Mouse (Mus musculus) testis, postnatal 10 days (tissue): ENCODE results near the gene Plekha5.
A peak's percentile ranks its signal among the peaks of the same experiment; 100 is the strongest.

Experiments
- DNase-seq: peaks from one replicate; pipeline ENCODE4 v3.0.0; 2021; ENCODE audit warnings: low spot score

Gene Plekha5

DNA sequence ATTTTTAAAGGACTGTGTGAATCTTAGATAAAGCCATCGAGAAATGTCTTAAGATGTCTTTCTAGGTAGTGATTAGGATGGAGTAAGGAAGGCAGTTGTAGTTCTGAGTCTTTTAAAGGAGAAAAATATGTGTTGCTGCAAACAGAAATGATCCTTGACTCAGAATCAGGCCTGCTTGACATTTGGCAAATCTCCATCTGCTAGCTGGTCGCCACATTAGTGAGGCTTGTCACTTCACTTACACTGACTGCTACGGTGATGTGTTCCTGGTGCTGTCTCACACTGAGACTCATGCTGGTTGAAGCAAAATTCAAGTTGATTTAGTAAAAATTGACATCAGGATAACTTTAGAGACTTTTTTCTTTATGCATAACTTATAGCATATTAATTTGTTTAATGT, 32.0 kb downstream of the Plekha5 start:
- no peak for DNase-seq

DNA sequence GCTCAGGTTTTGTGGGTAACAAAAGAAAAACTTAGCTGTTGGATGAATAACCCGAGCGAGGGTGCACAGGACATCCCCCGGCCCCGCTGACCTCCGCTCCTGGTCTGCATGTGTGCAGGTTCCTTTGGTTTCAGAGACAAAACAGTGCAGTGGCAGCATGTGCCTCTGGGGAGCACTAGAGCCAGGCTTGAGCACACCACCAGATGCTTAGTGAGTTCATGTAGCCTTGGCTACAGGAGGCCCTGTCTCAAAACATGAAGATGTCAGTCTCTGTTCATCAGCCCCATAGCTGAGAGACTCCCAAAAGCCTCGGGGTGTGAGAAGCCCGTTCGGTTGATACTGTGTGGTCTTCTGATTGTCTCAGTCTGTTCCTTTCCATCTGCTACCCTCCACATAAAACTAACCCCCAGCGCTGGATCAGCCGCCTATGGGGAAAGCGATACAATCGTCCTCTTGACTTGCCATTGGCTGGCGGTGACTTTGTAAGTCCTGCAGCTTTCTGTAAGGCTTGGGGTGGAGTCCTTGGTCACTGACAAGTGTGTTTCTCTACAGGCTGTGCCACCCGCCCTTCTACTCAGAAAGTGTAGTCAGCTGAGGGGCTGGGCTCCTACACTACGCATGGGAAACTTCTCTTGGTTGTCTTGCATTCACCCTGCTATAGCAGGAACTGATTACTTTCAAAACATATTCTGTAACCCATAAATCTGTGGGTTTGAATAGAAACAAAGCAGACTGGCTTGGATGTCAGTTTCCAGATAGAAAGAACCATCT, 32.7 kb downstream of the Plekha5 start:
- DNase-seq = no peak

DNA sequence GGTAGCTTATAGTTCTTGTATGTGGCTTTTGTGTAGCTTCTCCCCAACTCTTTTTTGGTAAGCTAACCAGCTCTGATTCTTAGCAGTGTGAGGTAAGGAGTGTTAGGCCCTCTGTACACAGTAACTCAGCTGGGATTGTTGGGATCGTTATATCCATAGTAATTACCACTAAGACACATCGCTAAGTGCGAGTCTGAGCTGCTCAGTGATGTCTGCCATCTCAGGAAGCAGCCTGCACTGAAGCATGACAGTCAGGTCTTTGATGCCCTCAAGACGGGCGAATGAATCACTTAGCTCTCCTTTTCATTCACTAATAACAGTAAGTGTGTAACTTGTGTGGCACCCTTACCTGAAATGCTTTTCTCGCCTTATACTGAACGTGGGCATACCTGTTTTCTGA, 36.5 kb downstream of the Plekha5 start:
- no peak for DNase-seq

DNA sequence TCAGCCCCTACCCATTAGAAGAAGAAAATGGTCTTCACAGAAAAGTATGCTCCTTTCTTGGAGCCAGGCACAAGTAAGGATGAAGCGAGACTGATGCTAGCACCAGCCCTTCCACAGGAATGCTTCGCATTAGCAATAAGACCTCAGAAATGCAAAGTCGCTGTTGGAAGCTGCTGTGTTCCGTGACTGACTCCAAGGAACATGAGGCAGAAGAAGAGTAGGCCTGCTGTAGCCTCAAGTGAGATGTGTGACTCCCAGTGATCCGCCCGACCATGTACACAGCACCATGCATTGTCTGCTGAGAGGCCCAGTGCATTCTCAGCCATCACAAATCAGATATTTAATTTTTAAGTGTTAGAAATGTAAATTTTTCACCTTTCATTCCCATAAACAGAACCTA, 41.0 kb downstream of the Plekha5 start:
- DNase-seq = no peak

DNA sequence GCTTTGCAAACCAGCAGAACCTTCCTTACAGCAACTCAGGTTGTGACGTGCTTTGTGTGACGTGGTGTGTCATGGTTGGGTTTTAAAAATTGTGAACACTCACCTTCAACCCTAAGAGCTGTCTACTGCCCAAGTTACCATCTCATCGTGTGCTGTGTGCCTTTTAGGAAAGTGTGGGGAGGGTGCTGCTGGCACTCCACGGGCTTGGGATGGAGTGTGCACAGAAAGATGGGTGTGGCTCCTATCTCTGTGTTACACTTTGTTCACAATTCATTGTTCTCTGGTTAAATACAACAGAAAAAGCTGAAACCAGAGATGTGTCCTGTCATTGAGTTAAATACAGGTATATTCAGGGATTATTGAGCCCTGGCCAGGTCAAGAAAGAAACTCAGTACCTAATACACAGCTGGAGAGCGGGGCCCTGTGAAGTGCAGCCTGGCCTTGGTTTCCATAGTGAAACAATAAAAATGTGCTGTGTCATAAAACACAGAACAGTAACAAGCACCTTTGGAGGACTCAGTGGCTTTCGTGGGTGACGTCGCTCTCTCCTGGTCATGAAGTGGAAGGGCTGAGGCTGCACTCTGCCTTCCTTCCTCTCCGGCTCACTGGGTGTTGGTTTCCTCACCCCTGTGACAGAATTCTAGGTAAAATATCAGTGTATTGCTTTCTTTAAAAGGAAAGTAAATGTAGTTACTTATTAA, 42.2 kb downstream of the Plekha5 start:
- DNase-seq = no peak

DNA sequence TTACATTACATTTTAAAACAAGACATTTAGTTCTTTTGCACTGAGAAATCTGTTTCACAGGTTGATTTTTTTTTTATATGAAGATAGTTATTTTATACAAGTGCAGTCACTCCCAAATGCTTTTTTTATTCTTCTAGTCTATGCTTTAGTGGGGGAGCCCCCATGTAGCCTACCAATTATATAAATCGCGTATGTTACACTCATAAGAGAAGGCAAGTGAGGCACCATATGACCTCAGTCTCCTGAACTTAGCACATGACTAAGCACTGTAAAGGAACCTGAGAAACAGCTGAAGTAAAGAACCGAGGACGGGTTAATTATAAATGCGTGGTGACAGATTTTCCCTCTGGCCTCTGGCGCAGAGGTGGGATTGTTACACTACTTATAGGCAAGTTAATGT, 43.0 kb downstream of the Plekha5 start:
- DNase-seq = no peak

DNA sequence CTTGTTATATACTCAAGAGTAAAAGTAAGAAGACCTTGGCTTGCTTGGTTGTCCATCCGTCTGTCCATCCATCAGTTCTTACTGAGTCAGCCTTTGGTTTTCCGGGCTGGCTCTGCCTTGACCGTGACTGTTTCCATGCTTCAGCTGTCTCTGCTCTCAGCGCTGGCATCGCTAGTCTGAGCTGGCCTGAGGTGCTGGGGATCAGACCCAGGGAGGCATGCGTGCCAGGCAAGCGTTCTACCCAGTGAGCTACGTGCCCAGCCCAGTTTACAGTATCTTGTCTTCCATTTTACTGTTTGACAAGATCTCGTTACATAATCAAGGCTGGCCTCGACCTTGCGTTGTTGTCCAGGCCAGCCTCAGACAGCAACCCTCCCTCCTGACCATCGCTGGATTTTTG, 44.0 kb downstream of the Plekha5 start:
- DNase-seq = no peak

DNA sequence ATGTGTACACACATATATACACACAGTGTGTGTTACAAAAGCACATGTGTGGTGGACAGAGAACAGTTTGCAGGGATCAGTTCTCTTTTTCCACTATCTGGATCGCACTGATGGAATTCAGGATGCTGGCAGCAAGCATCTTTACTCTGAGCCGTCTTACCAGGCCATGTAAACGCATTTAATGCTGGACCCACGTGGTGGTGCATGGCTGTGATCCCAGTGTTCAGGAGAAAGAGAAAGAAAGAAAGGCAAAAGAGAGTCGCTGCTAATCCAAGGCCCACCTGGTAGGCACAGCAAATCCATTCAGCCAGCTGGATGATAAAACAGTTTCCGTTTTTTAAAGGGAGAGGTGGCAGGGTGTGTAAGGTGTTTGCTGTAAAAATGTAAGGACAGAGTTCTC, 45.9 kb downstream of the Plekha5 start:
- DNase-seq = no peak

DNA sequence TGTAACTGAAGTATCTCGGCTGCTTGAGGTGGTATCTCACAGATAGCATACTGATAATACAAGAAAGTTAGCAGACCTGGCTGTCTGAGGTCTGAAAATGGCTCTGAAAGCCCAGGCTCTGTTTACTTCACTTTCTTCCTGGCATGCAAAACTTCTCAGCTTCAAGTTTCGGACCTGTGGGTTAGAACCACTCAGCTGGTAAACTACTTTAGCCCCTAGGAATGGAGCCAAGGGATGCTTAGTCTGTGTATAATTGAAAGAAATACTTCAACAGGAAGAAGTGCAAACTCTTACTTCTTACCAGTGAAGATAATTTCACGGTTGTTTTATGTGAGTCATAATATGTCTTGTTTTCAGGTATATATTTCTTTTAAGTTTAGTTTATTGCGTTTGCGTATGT, 47.9 kb downstream of the Plekha5 start:
- DNase-seq = no peak

DNA sequence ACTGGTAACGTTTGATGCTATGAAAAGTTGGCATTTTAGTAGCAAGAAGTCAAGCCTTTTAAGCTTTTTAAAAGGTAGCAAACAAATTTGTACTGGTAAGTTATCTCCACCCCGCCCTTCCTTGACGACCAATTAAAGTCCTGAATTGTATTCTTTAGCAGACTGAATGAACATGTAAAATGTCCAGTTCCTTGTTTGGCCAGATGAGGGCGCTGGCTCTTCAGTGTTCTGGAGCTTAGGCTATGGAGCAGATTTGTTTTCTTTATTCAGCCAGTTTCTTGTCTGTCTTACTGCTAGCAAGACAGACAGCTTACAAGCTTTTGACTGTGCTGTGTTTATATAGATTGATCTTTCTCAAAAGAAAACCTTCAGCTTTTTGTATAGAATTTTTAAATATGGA, 48.5 kb downstream of the Plekha5 start:
- peak; percentile 76 for DNase-seq

DNA sequence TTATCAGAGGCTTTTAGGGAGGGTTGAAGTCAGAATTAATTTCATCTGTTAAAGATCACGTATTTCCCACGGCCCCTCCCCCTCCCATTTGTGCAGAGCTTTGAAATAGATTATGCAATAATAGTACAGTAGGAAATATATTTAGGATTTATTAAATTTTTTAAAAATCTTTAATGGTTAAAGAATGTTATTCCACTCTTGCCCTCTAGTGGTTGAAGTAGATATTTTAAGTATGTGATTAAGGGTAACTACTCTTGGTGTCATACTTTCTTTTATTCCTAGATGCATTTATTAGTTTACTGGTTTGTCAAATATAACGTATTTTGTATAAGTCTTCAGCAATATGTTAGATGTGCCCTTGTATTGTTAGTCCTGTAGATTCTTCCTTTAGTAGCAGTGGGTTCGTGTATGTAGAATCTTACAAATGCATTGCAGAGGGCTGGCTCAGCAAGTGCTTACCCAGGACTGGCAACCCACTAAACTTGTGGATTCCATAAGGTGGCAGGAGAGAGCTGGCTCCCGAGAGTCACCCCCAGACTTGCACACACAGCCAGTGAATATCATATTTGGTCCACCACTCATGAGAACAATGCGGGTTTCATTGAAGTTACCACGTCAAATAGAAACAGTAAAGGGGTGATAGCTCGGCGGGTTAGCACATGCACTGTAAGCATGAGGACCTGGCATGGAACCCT, 51.7 kb downstream of the Plekha5 start:
- DNase-seq = no peak

DNA sequence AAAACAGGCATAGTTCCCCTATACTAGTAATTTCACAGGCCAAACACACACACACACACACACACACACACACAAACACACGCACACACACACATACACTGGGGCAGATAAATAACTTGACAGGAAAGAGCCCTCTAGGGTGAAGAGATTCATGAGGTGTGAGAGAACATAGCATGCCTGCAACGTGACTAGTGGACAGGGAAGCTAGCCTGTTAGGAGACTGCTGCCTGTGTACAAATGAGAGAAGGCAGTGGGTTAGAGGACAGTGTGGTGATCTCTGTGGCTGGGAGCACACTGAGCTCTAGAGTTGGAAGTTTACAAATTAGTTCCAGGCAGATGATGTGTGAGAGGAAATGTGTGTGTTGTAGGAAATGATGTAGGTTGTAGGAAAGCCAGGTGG, 53.1 kb downstream of the Plekha5 start:
- DNase-seq = no peak

DNA sequence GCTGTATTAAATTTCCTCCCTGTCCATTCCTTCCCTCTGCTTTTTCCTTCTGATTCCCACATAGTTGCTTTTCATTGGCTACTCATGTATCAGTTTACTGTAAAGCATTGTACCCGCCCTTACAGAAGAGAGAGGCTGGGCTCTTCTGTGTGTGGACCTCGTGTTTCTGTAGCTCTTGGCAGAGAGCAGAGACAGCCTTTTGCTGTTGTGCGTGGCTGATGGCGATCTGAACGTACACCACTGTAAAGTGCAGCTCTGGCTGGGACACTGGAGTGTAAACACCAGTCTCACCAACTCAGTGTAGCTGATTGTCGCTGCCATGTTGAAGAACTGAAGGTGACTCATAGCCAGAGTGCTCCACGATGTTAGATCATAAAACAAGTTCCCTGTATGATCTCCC, 54.2 kb downstream of the Plekha5 start:
- no peak for DNase-seq

DNA sequence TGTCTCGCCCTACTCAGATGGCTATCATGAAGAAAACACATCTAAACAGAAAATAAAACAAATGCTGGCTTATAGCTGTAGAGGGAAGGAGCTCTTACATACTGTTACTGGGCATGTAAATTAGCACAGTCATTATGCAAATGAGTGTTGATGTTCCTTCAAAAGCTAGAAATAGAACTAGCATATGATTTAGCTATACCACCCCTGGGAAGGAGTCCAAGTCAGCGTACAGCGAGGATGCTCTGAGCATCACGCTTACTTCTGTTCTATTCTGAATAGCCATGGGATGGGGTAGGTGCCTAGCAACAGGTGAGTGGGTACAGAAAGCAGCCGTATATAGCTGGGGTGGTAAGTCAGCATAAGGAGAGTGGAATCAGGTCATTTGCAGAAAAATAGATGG, 55.1 kb downstream of the Plekha5 start:
- DNase-seq = no peak

DNA sequence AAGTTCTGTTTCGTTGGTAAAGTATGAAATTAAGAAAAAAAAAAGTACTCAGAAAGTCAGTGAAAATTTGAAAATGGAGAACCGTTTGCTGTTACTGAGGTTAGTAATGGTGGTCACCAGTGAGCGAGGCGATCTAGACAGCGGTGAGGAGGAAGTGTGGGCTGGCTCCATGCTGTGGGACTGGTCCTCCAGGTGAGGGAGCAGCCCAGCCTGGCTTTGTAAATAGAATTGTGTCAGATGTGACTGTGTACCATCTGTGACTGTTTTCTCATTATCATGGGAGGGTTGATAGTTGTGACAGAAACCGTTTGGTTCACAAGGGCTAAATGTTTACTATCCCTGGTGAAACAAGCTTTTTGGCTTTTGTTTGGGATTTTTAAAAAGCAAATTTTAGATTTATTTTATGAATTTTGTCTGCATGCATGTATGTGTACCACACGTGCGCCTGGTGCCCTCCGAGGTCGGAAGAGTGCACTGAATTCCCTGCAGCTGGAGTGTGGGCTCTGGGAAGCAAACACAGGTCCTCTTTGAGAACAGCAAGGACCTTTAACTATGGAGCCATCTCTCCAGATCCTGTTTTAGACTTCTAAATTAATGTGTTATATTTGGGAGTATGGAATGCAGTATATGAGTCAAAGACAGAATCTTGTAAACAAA, 56.7 kb downstream of the Plekha5 start:
- DNase-seq = no peak

DNA sequence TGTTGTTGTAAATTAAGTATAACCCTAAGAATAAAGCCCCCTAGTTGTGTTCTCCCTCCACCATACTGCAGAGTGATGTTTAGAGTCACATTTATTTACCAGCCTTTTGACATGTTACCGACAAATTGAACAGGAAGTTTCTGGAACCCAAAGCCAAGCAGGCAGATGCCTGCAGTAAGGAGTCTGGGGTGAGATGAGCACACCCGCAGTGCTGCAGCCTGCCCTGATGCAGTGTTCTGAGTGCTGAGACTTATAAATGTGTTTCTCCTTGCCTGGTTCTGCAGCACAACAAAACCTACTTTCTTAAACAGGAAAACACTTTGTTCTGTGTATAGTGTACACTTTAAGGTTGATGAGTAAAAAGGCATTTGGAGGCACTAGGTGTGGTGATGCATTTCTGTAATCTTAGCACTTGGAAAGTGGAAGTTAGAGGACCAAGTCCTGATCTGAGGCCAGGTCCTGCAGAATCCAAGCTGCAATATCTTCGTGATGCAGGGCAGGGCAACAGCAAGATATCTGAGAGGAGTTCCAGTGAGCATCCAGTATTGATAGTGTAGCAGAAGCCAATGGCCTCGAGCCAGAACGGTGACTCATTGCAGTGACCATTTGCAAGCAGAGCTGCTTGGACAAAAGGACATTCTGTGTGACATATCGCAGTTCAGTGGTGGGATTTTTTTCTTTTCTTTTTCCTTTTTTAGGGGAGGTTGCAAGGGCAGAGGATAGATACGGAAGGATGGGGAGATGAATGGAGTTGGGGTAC, 58.0 kb downstream of the Plekha5 start:
- DNase-seq = peak; percentile 80

DNA sequence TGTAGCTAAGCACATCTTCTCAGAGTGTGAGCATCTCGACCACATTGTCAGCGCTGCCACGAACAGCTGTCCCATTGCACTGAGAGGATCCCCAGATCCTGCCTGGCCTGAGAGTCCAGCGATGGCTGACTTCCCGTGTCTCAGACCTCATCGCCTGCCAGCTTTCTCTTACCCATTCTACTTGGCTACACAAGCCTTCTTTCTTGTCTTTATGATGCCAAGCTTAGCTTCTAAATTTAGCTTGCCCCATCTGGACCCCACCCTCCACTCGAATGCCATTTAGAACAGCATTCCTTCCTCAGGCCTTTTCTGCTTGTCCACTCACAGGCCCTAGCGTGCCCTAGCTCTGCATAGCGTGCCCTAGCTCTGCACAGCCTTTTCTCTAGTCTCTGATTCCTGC, 60.3 kb downstream of the Plekha5 start:
- no peak for DNase-seq

DNA sequence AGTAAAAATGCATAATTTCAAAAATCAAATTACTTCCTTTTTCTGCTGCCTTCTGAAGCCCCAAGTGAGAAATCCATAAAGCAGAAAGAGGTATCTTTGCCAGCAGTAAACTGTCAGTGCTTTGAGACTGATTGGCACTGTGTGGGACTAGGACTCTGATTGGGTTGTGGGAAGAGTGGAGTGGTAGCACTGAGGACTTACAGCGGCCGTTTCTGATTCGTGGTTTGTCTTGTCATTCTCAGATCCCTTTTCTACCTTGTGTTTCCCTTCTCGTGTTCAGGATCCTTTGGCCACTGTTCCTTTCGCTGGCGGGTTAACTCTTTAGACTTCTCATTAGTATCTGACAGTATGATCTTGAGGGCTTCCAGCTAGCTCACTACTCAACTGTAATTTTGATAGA, 61.8 kb downstream of the Plekha5 start:
- no peak for DNase-seq

DNA sequence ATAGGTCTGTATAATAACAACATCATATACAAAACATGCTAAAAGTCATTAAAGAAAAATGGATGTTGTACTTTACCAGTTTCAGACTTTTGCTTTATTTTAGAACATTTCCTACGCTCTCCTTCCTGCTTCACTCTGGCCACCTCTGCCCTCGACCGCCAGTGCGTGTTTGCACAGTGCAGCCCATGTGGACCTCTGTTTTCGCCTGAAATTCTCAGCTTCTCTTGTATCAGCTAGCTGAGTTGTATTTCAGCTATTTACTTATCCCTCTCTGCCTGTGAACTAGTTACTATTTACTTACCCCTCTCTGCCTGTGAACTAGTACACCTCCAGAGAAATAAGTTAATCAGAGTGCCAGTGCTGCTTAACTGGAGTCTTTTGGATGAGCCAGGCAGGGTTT, 62.8 kb downstream of the Plekha5 start:
- DNase-seq = no peak

DNA sequence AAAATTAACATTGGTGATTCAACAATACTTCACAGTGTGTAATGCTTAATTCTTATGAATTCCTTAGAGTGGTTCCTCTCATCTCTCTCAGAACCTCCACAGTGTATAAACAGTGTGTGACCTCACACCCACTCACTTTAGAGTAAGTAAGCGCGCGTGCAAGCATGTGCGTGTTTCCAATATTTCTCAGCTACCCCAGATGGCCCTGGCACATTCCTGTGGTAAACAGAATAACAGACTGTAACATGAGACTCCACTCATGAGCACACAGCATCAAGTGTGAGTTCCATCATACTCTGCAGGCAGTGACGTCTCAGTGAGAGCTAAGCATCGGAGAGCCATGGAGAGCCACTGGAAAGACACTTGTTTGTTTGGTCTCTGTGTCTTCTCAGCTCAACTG, 63.6 kb downstream of the Plekha5 start:
- no peak for DNase-seq

DNA sequence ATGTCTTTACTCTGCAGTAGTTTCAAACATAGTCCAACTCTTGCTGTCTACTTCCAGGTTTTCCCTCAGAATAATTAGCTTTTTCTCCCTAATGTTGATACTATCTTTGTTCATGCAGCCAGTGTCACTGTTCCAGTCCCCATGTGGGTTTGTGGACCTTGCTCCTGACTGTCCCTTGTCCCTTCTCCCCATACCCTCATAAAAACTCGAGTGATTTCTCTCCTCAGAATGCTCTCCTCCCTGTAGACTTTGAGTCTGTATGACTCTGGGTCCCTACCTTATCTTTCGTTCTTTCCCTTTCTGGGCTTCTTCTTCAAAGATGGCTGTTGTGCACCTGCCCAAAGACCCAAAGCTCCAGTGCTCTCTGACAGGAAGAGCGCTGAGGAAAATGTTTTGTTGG, 64.8 kb downstream of the Plekha5 start:
- no peak for DNase-seq

DNA sequence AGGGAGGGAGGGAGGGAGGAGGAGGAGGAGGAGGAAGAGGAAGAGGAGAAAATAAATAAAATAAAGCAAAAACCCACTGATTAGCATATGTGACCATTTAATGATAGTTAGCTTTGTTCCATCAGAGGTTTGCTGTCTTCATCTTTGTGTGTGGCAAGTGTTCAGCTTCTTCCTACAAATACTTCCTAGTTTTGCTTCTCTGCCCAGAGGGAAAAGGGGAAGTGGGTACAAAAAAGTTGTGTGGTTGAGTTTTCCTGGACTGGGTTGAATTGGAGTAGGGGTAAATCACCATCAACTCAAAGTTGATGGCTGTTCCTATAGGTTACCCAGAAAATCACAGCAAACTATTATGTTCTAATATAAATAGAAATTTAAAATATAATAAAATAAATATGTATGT, 65.7 kb downstream of the Plekha5 start:
- DNase-seq = no peak
